Mouse (Mus musculus) heart, embryonic 10.5 days (tissue): ENCODE measurements around the gene Npw. TPM values are rescaled to one million over a fixed set of nuclear protein-coding genes. Genes with fewer than 3 reads are reported as not detected.
A peak's percentile ranks its signal among the peaks of the same experiment; 100 is the strongest.

Source experiments
- DNase-seq: peaks from one replicate; pipeline ENCODE4 v3.0.0-alpha.2; 2017; ENCODE audit warnings: low spot score
- H3K27ac ChIP-seq: fragments of 300-500 bp; sonication (generic); 2 replicates; pipeline ENCODE4 v1.5.1; 2016; ENCODE audit warnings: mild to moderate bottlenecking
- H3K27me3 ChIP-seq: fragments of 300-500 bp; sonication (generic); 2 replicates; pipeline ENCODE4 v1.6.1; 2016; ENCODE audit warnings: mild to moderate bottlenecking; ENCODE audit not compliant: poor library complexity, insufficient read depth, severe bottlenecking
- H3K36me3 ChIP-seq: fragments of 300-500 bp; sonication (generic); 2 replicates; pipeline ENCODE4 v1.6.1; 2016; ENCODE audit warnings: mild to moderate bottlenecking, moderate library complexity
- H3K4me1 ChIP-seq: fragments of 300-500 bp; sonication (generic); 2 replicates; pipeline ENCODE4 v1.6.1; 2016; ENCODE audit warnings: mild to moderate bottlenecking
- H3K4me3 ChIP-seq: fragments of 300-500 bp; sonication (generic); 2 replicates; pipeline ENCODE4 v1.5.1; 2016; ENCODE audit warnings: mild to moderate bottlenecking, moderate library complexity
- H3K9me3 ChIP-seq: fragments of 300-500 bp; sonication (generic); 2 replicates; pipeline ENCODE4 v1.6.1; 2016; ENCODE audit warnings: mild to moderate bottlenecking, moderate library complexity
- WGBS: fragments of 180-500 bp; shearing (Covaris S2); methylation state at CpG from one replicate; pipeline ENCODE4 v1.1.7; 2016; 5-methylcytosine and 5-hydroxymethylcytosine counted together
- polyA plus RNA-seq: library from polyadenylated mRNA; unstranded; fragments of >200 nt; fragmentation: Nextera tagmentation; extraction: Ambion mirVana; gene quantifications from 2 replicates; pipeline ENCODE4 v1.2.1, GENCODE M21; 2016

Npw gene
- polyA plus RNA-seq, 1 experiment from 2014 or later, result 0.28 TPM

DNA sequence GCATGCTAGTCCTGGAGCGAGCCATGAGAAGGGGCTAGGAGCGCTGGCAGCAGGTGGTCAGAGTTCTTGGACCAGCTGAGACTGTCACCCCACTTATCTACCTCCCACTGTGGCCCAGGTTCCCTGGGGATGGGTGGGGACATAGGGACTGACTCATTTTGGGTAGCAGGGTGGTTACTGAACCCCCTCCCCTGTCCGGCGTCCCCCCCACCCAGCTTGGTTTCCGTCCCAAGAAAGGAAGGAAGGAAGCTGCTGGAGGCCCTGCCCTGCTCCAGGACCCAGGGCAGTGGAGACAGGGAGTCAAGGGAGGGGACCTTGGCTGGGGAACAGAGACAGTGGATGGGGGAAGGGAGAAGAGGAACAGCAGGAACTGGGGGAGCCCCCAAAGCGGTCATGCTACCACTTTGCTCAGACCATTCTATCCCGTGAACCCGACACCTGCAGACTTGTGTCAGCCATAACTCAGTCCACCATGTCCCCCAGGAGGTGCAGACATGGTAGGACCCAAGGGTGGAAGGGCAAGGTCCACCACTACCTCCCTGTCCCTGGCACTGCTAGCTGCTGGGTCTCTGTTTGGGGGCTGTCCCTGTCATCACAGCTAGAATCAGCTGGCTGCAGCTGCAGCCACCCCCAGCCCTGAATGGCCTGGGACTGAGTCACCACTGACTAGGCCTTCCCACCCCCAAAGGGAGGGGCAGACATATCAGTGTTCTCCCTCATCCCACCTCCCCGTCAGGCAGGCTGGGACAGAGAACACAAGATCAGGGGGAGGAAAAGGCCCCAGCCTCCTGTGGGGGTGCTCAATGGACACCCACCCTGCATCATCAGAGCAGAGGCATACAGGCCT is 13.2 kb downstream of the Npw start:
- no peak overlapping the region; the same call in 1 of the 2 replicates for H3K4me3 ChIP-seq
- H3K27ac ChIP-seq, result peak overlapping the region; percentile 75
- WGBS, result 68% methylated on average over 9 of the region's 9 CpGs
- peaks cover 14% of the 10 kb centered on the region; the same call in 1 of the 2 replicates for H3K36me3 ChIP-seq
- DNase-seq, result no peak
- no peaks in the 10 kb centered on the region for H3K9me3 ChIP-seq
- peaks cover 88% of the 10 kb centered on the region for H3K27me3 ChIP-seq
- H3K4me1 ChIP-seq, result peaks cover 70% of the 10 kb centered on the region

GRCm38 (mm10) chr17:24644030-24644715 is 14.1 kb downstream of the Npw start:
- peaks cover 89% of the 10 kb centered on the region for H3K27me3 ChIP-seq
- WGBS, result 31% methylated on average over 7 of the region's 7 CpGs
- H3K36me3 ChIP-seq, result peaks cover 23% of the 10 kb centered on the region
- no peak for DNase-seq
- H3K4me1 ChIP-seq, result peaks cover 70% of the 10 kb centered on the region
- H3K9me3 ChIP-seq, result no peaks in the 10 kb centered on the region
- no peak overlapping the region for H3K4me3 ChIP-seq
- H3K27ac ChIP-seq, result peak overlapping the region; percentile 75

GRCm38 (mm10) chr17:24642791-24643343 is 15.4 kb downstream of the Npw start:
- Histone ChIP-seq H3K27me3 (peaks cover 89% of the 10 kb centered on the region), H3K9me3 (no peaks in the 10 kb centered on the region), H3K4me3 (no peak overlapping the region), H3K36me3 (peaks cover 33% of the 10 kb centered on the region), H3K27ac (0 out of 2 replicates have a peak overlapping the region, but pooled peaks have one; percentile 37), H3K4me1 (peaks cover 68% of the 10 kb centered on the region)
- DNase-seq, result no peak
- 75% methylated on average over 6 of the region's 6 CpGs for WGBS

- no peaks in the 10 kb centered on the region for H3K9me3 ChIP-seq
- 91% methylated on average over 14 of the region's 14 CpGs for WGBS
- H3K4me1 ChIP-seq, result peaks cover 65% of the 10 kb centered on the region
- H3K27ac ChIP-seq, result no peak overlapping the region
- no peak overlapping the region for H3K4me3 ChIP-seq
- no peak for DNase-seq
- H3K36me3 ChIP-seq, result peaks cover 33% of the 10 kb centered on the region
- peaks cover 86% of the 10 kb centered on the region for H3K27me3 ChIP-seq
These were observed 16.3 kb downstream of the Npw start for GRCm38 (mm10) chr17:24641944-24642343.

DNA sequence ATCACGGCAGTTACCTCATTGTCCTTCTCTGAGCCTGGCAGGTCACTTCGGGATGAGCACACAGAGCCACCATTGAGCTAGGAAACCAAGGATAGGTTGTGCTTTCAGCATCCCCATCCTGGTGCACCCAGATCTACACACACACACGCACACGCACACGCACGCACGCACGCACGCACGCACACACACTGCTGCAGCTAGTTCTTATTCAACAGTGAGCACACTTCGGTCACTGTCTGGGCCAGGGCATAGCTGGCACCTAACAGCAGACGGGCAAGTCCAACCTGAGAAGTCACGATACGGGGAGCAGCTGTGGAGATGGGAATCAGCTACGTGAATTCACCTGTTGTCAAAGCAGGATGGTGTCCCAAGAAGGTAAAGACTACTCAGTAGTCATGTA is 17.7 kb downstream of the Npw start:
- no peak for DNase-seq
- no peaks in the 10 kb centered on the region for H3K9me3 ChIP-seq
- peaks cover 33% of the 10 kb centered on the region for H3K36me3 ChIP-seq
- H3K27ac ChIP-seq, result no peak overlapping the region
- 91% methylated on average over 15 of the region's 15 CpGs for WGBS
- H3K4me3 ChIP-seq, result no peak overlapping the region
- peaks cover 62% of the 10 kb centered on the region for H3K4me1 ChIP-seq
- H3K27me3 ChIP-seq, result peaks cover 82% of the 10 kb centered on the region

DNA sequence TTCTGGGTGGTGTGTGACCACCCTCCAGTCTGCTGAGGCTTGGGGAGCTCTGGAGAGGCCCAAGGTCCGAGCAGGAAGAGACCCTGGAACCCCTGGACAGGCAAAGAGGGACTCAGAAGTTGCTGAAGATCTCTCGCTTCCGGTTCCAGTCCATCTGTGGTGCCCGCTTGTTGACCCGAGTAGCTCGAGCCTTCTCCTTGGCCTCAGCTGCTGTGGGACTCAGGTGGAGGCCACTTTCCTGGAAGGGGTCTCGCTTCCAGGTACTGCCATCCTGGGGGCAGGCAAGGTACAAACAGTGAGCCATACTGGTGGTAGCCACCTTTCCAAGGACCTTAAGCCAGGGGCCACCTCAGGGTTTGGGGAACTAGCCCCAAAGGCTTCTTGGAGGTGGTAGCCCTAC is 18.1 kb downstream of the Npw start:
- H3K4me3 ChIP-seq, result no peak overlapping the region
- peaks cover 62% of the 10 kb centered on the region for H3K4me1 ChIP-seq
- peaks cover 82% of the 10 kb centered on the region for H3K27me3 ChIP-seq
- no peak for DNase-seq
- H3K27ac ChIP-seq, result peak overlapping the region; percentile 62
- WGBS, result 93% methylated on average over 7 of the region's 7 CpGs
- H3K36me3 ChIP-seq, result peaks cover 33% of the 10 kb centered on the region
- no peaks in the 10 kb centered on the region for H3K9me3 ChIP-seq

- Histone ChIP-seq H3K4me3 (no peak overlapping the region), H3K27me3 (peaks cover 83% of the 10 kb centered on the region), H3K27ac (peak overlapping the region; percentile 65), H3K9me3 (no peaks in the 10 kb centered on the region), H3K4me1 (peaks cover 62% of the 10 kb centered on the region), H3K36me3 (peaks cover 33% of the 10 kb centered on the region)
- WGBS, result 77% methylated on average over 5 of the region's 5 CpGs
- no peak for DNase-seq
These were observed 18.7 kb downstream of the Npw start for GRCm38 (mm10) chr17:24639571-24639988.

DNA sequence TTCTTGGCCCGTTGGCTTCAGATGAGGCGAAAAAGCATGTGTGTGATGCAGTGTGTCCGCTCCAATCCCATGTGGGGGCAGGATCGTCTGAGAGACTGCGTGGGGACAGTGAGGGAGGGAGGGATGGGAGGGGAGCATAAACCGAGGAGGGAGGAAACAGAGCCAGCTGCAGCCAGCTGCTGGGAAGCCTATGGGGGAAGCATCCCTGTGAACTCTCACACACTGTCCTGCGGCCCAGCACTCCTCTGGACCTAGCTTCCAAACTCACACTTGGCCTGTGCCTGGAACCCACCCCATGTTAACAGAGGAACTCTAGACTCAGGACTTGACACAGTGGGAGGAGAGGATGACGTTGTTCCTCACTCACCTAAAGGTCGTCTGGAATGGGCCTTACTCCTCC is 19.4 kb downstream of the Npw start:
- no peak for DNase-seq
- H3K27me3 ChIP-seq, result peaks cover 87% of the 10 kb centered on the region

GRCm38 (mm10) chr17:24638214-24638613 is 20.0 kb downstream of the Npw start:
- Histone ChIP-seq H3K27me3 (peaks cover 84% of the 10 kb centered on the region), H3K4me3 (no peak overlapping the region), H3K36me3 (peaks cover 33% of the 10 kb centered on the region), H3K27ac (peak overlapping the region; percentile 65; the same call in 1 of the 2 replicates), H3K4me1 (peaks cover 56% of the 10 kb centered on the region), H3K9me3 (no peaks in the 10 kb centered on the region)
- WGBS, result 87% methylated on average over 4 of the region's 4 CpGs
- no peak for DNase-seq

More for the DNA sequence above, 19.4 kb downstream of the Npw start:
- peak overlapping the region; percentile 65 for H3K27ac ChIP-seq
- H3K4me3 ChIP-seq, result no peak overlapping the region
- WGBS, result 62% methylated on average over 9 of the region's 9 CpGs
- H3K36me3 ChIP-seq, result peaks cover 33% of the 10 kb centered on the region
- no peaks in the 10 kb centered on the region for H3K9me3 ChIP-seq
- H3K4me1 ChIP-seq, result peaks cover 56% of the 10 kb centered on the region

- no peaks in the 10 kb centered on the region for H3K9me3 ChIP-seq
- no peak overlapping the region for H3K4me3 ChIP-seq
- peaks cover 30% of the 10 kb centered on the region for H3K36me3 ChIP-seq
- DNase-seq, result no peak
- peaks cover 71% of the 10 kb centered on the region for H3K27me3 ChIP-seq
- H3K27ac ChIP-seq, result peak overlapping the region; percentile 32; the same call in 1 of the 2 replicates
- 44% methylated on average over 5 of the region's 5 CpGs for WGBS
- H3K4me1 ChIP-seq, result peaks cover 55% of the 10 kb centered on the region
These were observed 21.3 kb downstream of the Npw start for GRCm38 (mm10) chr17:24636781-24637481.

GRCm38 (mm10) chr17:24635694-24636093 is 22.6 kb downstream of the Npw start:
- DNase-seq, result no peak
- H3K27me3 ChIP-seq, result peaks cover 61% of the 10 kb centered on the region
- no peaks in the 10 kb centered on the region for H3K9me3 ChIP-seq
- no peak overlapping the region for H3K27ac ChIP-seq
- H3K36me3 ChIP-seq, result peaks cover 30% of the 10 kb centered on the region
- H3K4me3 ChIP-seq, result no peak overlapping the region
- peaks cover 60% of the 10 kb centered on the region for H3K4me1 ChIP-seq
- WGBS, result 92% methylated on average over 5 of the region's 5 CpGs

DNA sequence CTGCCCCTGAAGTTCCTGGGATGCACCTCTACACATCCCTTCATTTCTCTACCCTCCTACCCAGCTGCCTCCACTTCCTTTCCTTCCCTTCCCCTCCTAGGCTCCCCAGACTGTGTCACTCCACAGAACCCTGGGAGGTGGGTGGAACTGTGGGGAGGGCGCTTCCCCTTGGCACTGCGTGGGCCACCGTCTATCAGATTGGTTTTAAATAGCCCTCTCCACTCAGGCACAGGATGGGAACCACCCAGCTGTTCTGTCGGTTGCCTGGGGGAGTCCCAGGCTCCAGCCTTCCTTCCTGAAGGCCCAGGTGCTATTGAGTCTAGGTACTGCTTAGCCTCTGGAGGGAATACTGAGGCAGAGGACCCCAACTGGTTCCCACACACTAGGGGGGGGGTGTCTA is 23.2 kb downstream of the Npw start:
- WGBS, result 75% methylated on average over 4 of the region's 4 CpGs
- H3K36me3 ChIP-seq, result peaks cover 30% of the 10 kb centered on the region
- H3K4me1 ChIP-seq, result peaks cover 57% of the 10 kb centered on the region
- no peak overlapping the region for H3K4me3 ChIP-seq
- no peak overlapping the region; the same call in 1 of the 2 replicates for H3K27ac ChIP-seq
- peaks cover 54% of the 10 kb centered on the region for H3K27me3 ChIP-seq
- no peaks in the 10 kb centered on the region for H3K9me3 ChIP-seq
- DNase-seq, result no peak
